Mouse (Mus musculus) R1 (cell line): ENCODE data around the gene Dab1.

Source experiments
- DNase-seq: peaks from one replicate; pipeline ENCODE4 v3.0.0-alpha.2; 2018; ENCODE audit warnings: low read depth, low spot score

Gene Dab1

GRCm38 (mm10) chr4:104665553-104665952, 1046.4 kb downstream of the Dab1 start:
- peak; percentile 63 for DNase-seq

GRCm38 (mm10) chr4:104666831-104667551, 1047.8 kb downstream of the Dab1 start:
- DNase-seq, result no peak

GRCm38 (mm10) chr4:104668061-104668460, 1048.9 kb downstream of the Dab1 start:
- DNase-seq, result no peak

GRCm38 (mm10) chr4:104669406-104669805, 1050.2 kb downstream of the Dab1 start:
- DNase-seq, result no peak

- DNase-seq, result no peak
Measured at GRCm38 (mm10) chr4:104670741-104671140, 1051.6 kb downstream of the Dab1 start.

GRCm38 (mm10) chr4:104673317-104673716, 1054.2 kb downstream of the Dab1 start:
- DNase-seq, result no peak

- DNase-seq, result no peak
Measured at GRCm38 (mm10) chr4:104674706-104675105, 1055.5 kb downstream of the Dab1 start.

GRCm38 (mm10) chr4:104678234-104678633, 1059.1 kb downstream of the Dab1 start:
- DNase-seq, result no peak

- no peak for DNase-seq
Measured at GRCm38 (mm10) chr4:104680475-104680874, 1061.3 kb downstream of the Dab1 start.

GRCm38 (mm10) chr4:104686137-104686809, 1067.1 kb downstream of the Dab1 start:
- peak; percentile 6 for DNase-seq

GRCm38 (mm10) chr4:104689047-104689446, 1069.9 kb downstream of the Dab1 start:
- no peak for DNase-seq

- DNase-seq, result no peak
Measured at GRCm38 (mm10) chr4:104691026-104691425, 1071.9 kb downstream of the Dab1 start.

- no peak for DNase-seq
Measured at GRCm38 (mm10) chr4:104694188-104694587, 1075.0 kb downstream of the Dab1 start.

- no peak for DNase-seq
Measured at GRCm38 (mm10) chr4:104696522-104696921, 1077.4 kb downstream of the Dab1 start.

- no peak for DNase-seq
Measured at GRCm38 (mm10) chr4:104697703-104698102, 1078.5 kb downstream of the Dab1 start.

- DNase-seq, result no peak
Measured at GRCm38 (mm10) chr4:104705664-104706645, 1086.8 kb downstream of the Dab1 start.

- DNase-seq, result no peak
Measured at GRCm38 (mm10) chr4:104712338-104713083, 1093.4 kb downstream of the Dab1 start.

GRCm38 (mm10) chr4:104714925-104715519, 1095.9 kb downstream of the Dab1 start:
- DNase-seq, result no peak

- DNase-seq, result no peak
Measured at GRCm38 (mm10) chr4:104715857-104716256, 1096.7 kb downstream of the Dab1 start.

- DNase-seq, result no peak
Measured at GRCm38 (mm10) chr4:104716506-104716905, 1097.3 kb downstream of the Dab1 start.
